Comparison of ENCODE assay signal across 9 mouse cellular contexts in the genomic region with DNA sequence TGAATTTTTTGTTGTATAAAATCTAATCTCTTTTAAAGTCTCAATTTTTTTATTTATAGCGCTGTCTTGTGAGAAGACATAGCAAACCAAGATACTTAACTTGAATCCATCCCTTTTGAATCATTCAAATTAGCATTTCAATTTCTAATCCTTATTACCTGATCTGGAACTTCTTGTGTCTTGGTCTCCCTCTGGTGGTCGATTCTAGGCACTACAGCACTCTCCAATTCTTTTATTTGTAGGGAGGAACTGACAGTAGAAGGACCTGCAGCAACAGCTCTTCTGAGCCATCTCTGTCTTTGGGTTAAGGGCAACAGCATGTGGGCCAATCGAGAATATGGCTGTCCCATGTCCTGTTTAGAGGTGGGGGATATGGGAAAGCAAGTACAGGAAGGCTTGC. TPM values are rescaled to one million over a fixed set of nuclear protein-coding genes. Genes with fewer than 3 reads are reported as not detected.
DNase-seq lines count a peak whose midpoint lies in the region; ATAC-seq lines count a peak whose summit lies in the region.
"Had no signal": no experiment of that assay in that cellular context is flagged by ENCODE, and none has a peak within 500 bp of the region (broad histone marks: within the 10 kb centered on the region; RNA-seq: fewer than 3 reads in every experiment).

No protein-coding gene starts in this region.

- DNase-seq in hindbrain, embryonic 11.5 days (ENCODE audit: low spot score) = peak; percentile 75
- DNase-seq in A20 (ENCODE audit: low read depth, low spot score) = peak; percentile 54
- peak; percentile 34 for DNase-seq in MEL-GATA-1-ER (ENCODE audit: extremely low read depth, low read depth)
- DNase-seq in embryo, embryonic 10 days (ENCODE audit: low spot score) = peak; percentile 74
- DNase-seq in layer of hippocampus, postnatal 25 days (ENCODE audit: extremely low spot score in 1 of 2, low spot score in 1 of 2) = peak; percentile 9 to 33
- peak; percentile 31 for DNase-seq in retina, postnatal 7 days (ENCODE audit: low read depth, low spot score)
- DNase-seq in gastrocnemius, postnatal 25 days = no peak

- H3K27me3 ChIP-seq in hindbrain, embryonic 11.5 days (ENCODE audit: control insufficient read depth, insufficient read depth, low read length) = no peaks in the 10 kb centered on the region
- no peaks in the 10 kb centered on the region for H3K27me3 ChIP-seq in hindbrain, embryonic 12.5 days

- no peaks in the 10 kb centered on the region for H3K36me3 ChIP-seq in hindbrain, embryonic 11.5 days (ENCODE audit: control insufficient read depth, insufficient read depth, low read length)
- no peaks in the 10 kb centered on the region for H3K36me3 ChIP-seq in hindbrain, embryonic 12.5 days

- H3K4me2 ChIP-seq in hindbrain, embryonic 11.5 days (replicated peaks; ENCODE audit: low read depth, low read length) = no peak overlapping the region
- H3K4me2 ChIP-seq in hindbrain, embryonic 12.5 days (replicated peaks) = no peak overlapping the region

- H3K27ac ChIP-seq in hindbrain, embryonic 11.5 days (ENCODE audit: low read depth, low read length) = no peak overlapping the region
- no peak overlapping the region for H3K27ac ChIP-seq in hindbrain, embryonic 12.5 days

- H3K4me1 ChIP-seq in hindbrain, embryonic 11.5 days (replicated peaks; ENCODE audit: control insufficient read depth, insufficient read depth, low read length) = no peaks in the 10 kb centered on the region
- no peaks in the 10 kb centered on the region for H3K4me1 ChIP-seq in hindbrain, embryonic 12.5 days
- H3K4me1 ChIP-seq: megakaryocyte, embryonic 14.5 days had no signal

- H3K9ac ChIP-seq in hindbrain, embryonic 11.5 days (ENCODE audit: low read depth, low read length) = no peak overlapping the region
- no peak overlapping the region for H3K9ac ChIP-seq in hindbrain, embryonic 12.5 days

- no peak overlapping the region for H3K4me3 ChIP-seq in hindbrain, embryonic 11.5 days (ENCODE audit: low read depth, low read length)
- no peak overlapping the region for H3K4me3 ChIP-seq in hindbrain, embryonic 12.5 days
- H3K4me3 ChIP-seq: megakaryocyte, embryonic 14.5 days had no signal

- ATAC-seq in hindbrain, embryonic 11.5 days (ENCODE audit: low FRiP score) = no peak
- ATAC-seq in hindbrain, embryonic 12.5 days (ENCODE audit: low FRiP score) = no peak

- WGBS in hindbrain, embryonic 11.5 days = 15% methylated on average over 3 of the region's 3 CpGs
- 8% methylated on average over 3 of the region's 3 CpGs for WGBS in hindbrain, embryonic 12.5 days

- H3K9me3 ChIP-seq in hindbrain, embryonic 11.5 days (ENCODE audit: control insufficient read depth, low read length) = no peaks in the 10 kb centered on the region
- no peaks in the 10 kb centered on the region for H3K9me3 ChIP-seq in hindbrain, embryonic 12.5 days (replicated peaks)
- H3K9me3 ChIP-seq: megakaryocyte, embryonic 14.5 days had no signal

RNA-seq across cellular contexts. Expression of gene Ins2, which starts 5.4 kb away (rescaled TPM):
- 0.84 TPM in 1 of 2 replicates, not detected in the other for polyA plus RNA-seq in hindbrain, embryonic 11.5 days (2014; fragmentation: Nextera tagmentation; extraction: Ambion mirVana)
- polyA plus RNA-seq in hindbrain, embryonic 12.5 days (2016; fragmentation: Nextera tagmentation; extraction: Ambion mirVana) = 0.60 TPM in 1 of 2 replicates, not detected in the other
- not detected for total RNA-seq in layer of hippocampus, postnatal 25 days (2021)
- total RNA-seq in gastrocnemius, postnatal 25 days (2021) = not detected
